15 mouse cellular contexts compared by ENCODE assay signal in genomic region chr11:32768642-32769343, GRCm38 (mm10). TPM values are rescaled to one million over a fixed set of nuclear protein-coding genes. Genes with fewer than 3 reads are reported as not detected.
DNase-seq lines count a peak whose midpoint lies in the region; ATAC-seq and TF ChIP-seq lines count a peak whose summit lies in the region.
"Had no signal": no experiment of that assay in that cellular context is flagged by ENCODE, and none has a peak within 500 bp of the region (broad histone marks: within the 10 kb centered on the region; RNA-seq: fewer than 3 reads in every experiment).

No protein-coding gene starts in this region.

- H3K27me3 ChIP-seq in lung, embryonic 14.5 days (ENCODE audit: insufficient read depth, low read length): no peaks in the 10 kb centered on the region
- no peaks in the 10 kb centered on the region for H3K27me3 ChIP-seq in limb, embryonic 10.5 days (ENCODE audit: low read depth, poor library complexity, severe bottlenecking)
- H3K27me3 ChIP-seq: stomach, embryonic 15.5 days had no signal

- no peaks in the 10 kb centered on the region for H3K9me3 ChIP-seq in lung, embryonic 14.5 days (ENCODE audit: low read depth, low read length)
- no peaks in the 10 kb centered on the region for H3K9me3 ChIP-seq in ES-E14 (ENCODE audit: control insufficient read depth, insufficient read depth, low read depth, low read length)
- H3K9me3 ChIP-seq in limb, embryonic 10.5 days (replicated peaks): no peaks in the 10 kb centered on the region
- H3K9me3 ChIP-seq: stomach, embryonic 15.5 days had no signal

- H3K36me3 ChIP-seq in lung, embryonic 14.5 days (ENCODE audit: insufficient read depth): no peaks in the 10 kb centered on the region
- no peaks in the 10 kb centered on the region for H3K36me3 ChIP-seq in ES-E14 (ENCODE audit: control insufficient read depth, insufficient read depth, low read length, poor library complexity, severe bottlenecking)
- no peaks in the 10 kb centered on the region for H3K36me3 ChIP-seq in limb, embryonic 10.5 days
- H3K36me3 ChIP-seq: forebrain, embryonic 10.5 days; stomach, embryonic 15.5 days had no signal

- no peak overlapping the region for H3K4me3 ChIP-seq in lung, embryonic 14.5 days (ENCODE audit: low read depth, low read length)
- no peak overlapping the region for H3K4me3 ChIP-seq in ES-E14 (ENCODE audit: insufficient read depth in 1 of 2, low read depth in 1 of 2, low read length in 2 of 2, poor library complexity in 1 of 2, severe bottlenecking in 1 of 2)
- no peak overlapping the region for H3K4me3 ChIP-seq in limb, embryonic 10.5 days
- H3K4me3 ChIP-seq: forebrain, embryonic 10.5 days; stomach, embryonic 15.5 days had no signal

- no peak overlapping the region for H3K4me2 ChIP-seq in lung, embryonic 14.5 days
- H3K4me2 ChIP-seq: stomach, embryonic 15.5 days had no signal

- no peak overlapping the region for H3K27ac ChIP-seq in lung, embryonic 14.5 days (ENCODE audit: low read depth)
- H3K27ac ChIP-seq in ES-E14 (ENCODE audit: insufficient read depth, low read depth, low read length, poor library complexity, severe bottlenecking): no peak overlapping the region
- peak overlapping the region; percentile 75; the same call in 1 of the 2 replicates for H3K27ac ChIP-seq in limb, embryonic 10.5 days
- H3K27ac ChIP-seq: forebrain, embryonic 10.5 days; stomach, embryonic 15.5 days had no signal

- DNase-seq in lung, embryonic 14.5 days: peak; percentile 15
- no peak for DNase-seq in lung, postnatal 10 days
- DNase-seq in ES-E14 (ENCODE audit: low read depth, low spot score): no peak
- DNase-seq in limb, embryonic 10.5 days (ENCODE audit: low spot score): no peak
- peak; percentile 7 to 20 for DNase-seq in thymus, postnatal 36 days
- no peak for DNase-seq in layer of hippocampus, postnatal 36 days
- DNase-seq: embryo, embryonic 11 days; gastrocnemius, postnatal 14 days; heart, postnatal 10 days; kidney, adult 8-10 months; right cerebral cortex, adult 18-20 months had no signal

- no peak for TF ChIP-seq CTCF in lung, embryonic 14.5 days (IDR thresholded peaks at IDR 0.05; ENCODE audit: low read depth)

- ATAC-seq in lung, embryonic 14.5 days (ENCODE audit: insufficient read depth): no peak
- no peak for ATAC-seq in megakaryocyte progenitor cell, adult 5-6 weeks (replicated peaks; ENCODE audit: poor library complexity)

- WGBS in lung, embryonic 14.5 days: 76% methylated on average over 12 of the region's 12 CpGs
- 84% methylated on average over 12 of the region's 12 CpGs for WGBS in limb, embryonic 10.5 days

- H3K4me1 ChIP-seq in lung, embryonic 14.5 days (ENCODE audit: insufficient read depth): no peaks in the 10 kb centered on the region
- H3K4me1 ChIP-seq in ES-E14 (ENCODE audit: control insufficient read depth in 2 of 2, insufficient read depth in 2 of 2, low read length in 2 of 2, poor library complexity in 1 of 2): peaks cover 1 to 2% of the 10 kb centered on the region in 2 experiments; a peak in 2 of 4 replicates
- H3K4me1 ChIP-seq in limb, embryonic 10.5 days: peaks cover 42% of the 10 kb centered on the region
- H3K4me1 ChIP-seq: stomach, embryonic 15.5 days had no signal

- no peak overlapping the region for H3K9ac ChIP-seq in lung, embryonic 14.5 days
- H3K9ac ChIP-seq in ES-E14 (ENCODE audit: insufficient read depth, low read depth, low read length, poor library complexity, severe bottlenecking): no peak overlapping the region
- H3K9ac ChIP-seq: stomach, embryonic 15.5 days had no signal

- in situ Hi-C loops in ES-E14 (cut with MboI; ENCODE audit: low sequenced_read_pairs in 2 of 2, unreplicated experiment in 2 of 2): no loop called here

TF ChIP-seq in ES-E14, 5 proteins besides CTCF, POLR2A, EP300 and RAD21:
- TF ChIP-seq MAFK (IDR thresholded peaks at IDR 0.05; ENCODE audit: insufficient read depth, low read depth, low read length) (no peak), ZNF384 (IDR thresholded peaks at IDR 0.05; ENCODE audit: low read depth, low read length) (no peak), HCFC1 (IDR thresholded peaks at IDR 0.05; ENCODE audit: borderline replicate concordance, insufficient read depth, low read length) (no peak), ZC3H11A (IDR thresholded peaks at IDR 0.05; ENCODE audit: borderline replicate concordance, low read depth, low read length) (peak; percentile 42; the same call in 1 of the 2 replicates), CHD2 (IDR thresholded peaks at IDR 0.05; ENCODE audit: low read depth, low read length) (no peak)

RNA-seq across cellular contexts. Expression of gene Smim23, which starts 55.6 kb away (rescaled TPM):
- polyA plus RNA-seq in lung, embryonic 14.5 days (2014; fragmentation: Nextera tagmentation; extraction: Ambion mirVana): not detected in 2 replicates
- not detected in 2 replicates for total RNA-seq in ES-E14 (2012; rRNA removed)
- not detected in 2 replicates for polyA plus RNA-seq in limb, embryonic 10.5 days (2016; fragmentation: Nextera tagmentation; extraction: Ambion mirVana)
- total RNA-seq in megakaryocyte progenitor cell, adult 5-6 weeks (2015): not detected in 2 replicates
- not detected in 2 replicates for total RNA-seq in megakaryocyte progenitor cell, adult 5-6 weeks (2017)
- not detected for total RNA-seq in layer of hippocampus, postnatal 36 days (2021)
- total RNA-seq: gastrocnemius, postnatal 14 days; heart, postnatal 10 days; left cerebral cortex, postnatal 10 days had no signal
- polyA plus RNA-seq: forebrain, embryonic 10.5 days; stomach, embryonic 15.5 days had no signal

Comparison
In these comparisons a context has a peak if more than half of its experiments do, and no peak if none do; other contexts are left out.
1. DNase-seq: peak in lung, embryonic 14.5 days (single experiment) and thymus, postnatal 36 days (2 of 2); none in lung, postnatal 10 days (single experiment), ES-E14 (single experiment), limb, embryonic 10.5 days (single experiment) and layer of hippocampus, postnatal 36 days (0 of 2).